Comparison of ENCODE assay signal across 8 mouse cellular contexts in the genomic region with DNA sequence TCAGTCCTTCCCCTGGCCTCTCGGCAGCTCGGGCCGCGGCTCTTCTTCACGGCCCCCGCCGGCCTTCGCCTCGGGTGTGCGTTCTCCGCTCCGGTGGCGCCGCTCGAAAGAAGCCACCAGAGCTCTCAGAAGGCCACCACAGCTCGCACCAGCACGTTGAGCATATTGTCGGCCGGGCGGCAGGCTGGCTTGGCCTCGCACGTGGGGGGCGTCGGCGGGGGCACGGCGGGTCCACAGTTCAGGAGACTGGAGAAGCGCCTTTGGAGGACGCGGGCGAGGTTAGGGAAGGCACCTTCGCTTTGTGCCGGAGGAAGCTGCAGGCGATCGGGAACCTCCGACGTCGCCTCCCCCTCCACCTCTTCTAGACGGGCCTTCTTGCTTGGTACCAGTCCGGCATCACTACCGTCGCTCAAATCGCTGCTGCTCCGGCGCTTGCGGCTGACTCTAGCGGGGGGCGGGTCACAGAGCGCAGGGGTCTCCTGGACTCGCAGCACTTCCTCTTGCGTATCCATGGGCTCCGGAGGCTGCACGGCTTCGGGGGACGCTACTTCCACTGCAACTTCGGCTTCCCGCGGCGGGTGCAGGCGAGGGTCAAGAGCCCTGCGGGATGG. TPM values are rescaled to one million over a fixed set of nuclear protein-coding genes. Genes with fewer than 3 reads are reported as not detected.
A peak's percentile ranks its signal among the peaks of the same experiment; 100 is the strongest.
DNase-seq lines count a peak whose midpoint lies in the region; ATAC-seq and TF ChIP-seq lines count a peak whose summit lies in the region.

No protein-coding gene starts in this region.

- TF ChIP-seq CTCF in kidney, postnatal 0 days (IDR thresholded peaks at IDR 0.05; ENCODE audit: low read depth): no peak
- no peak for TF ChIP-seq CTCF in stomach, postnatal 0 days (IDR thresholded peaks at IDR 0.05; ENCODE audit: low read depth)

- H3K4me2 ChIP-seq in kidney, postnatal 0 days (ENCODE audit: low read length): peak overlapping the region; percentile 80
- H3K4me2 ChIP-seq in stomach, postnatal 0 days (replicated peaks; ENCODE audit: low read depth): peak overlapping the region; percentile 78

- peaks cover 16% of the 10 kb centered on the region; the same call in 1 of the 2 replicates for H3K79me2 ChIP-seq in macrophage (ENCODE audit: inconsistent target)

- H3K4me1 ChIP-seq in brown adipose tissue, adult 24 weeks (ENCODE audit: control insufficient read depth, insufficient read depth, insufficient read length, low read length): peaks cover 3% of the 10 kb centered on the region; the same call in 1 of the 2 replicates
- peaks cover 35% of the 10 kb centered on the region for H3K4me1 ChIP-seq in kidney, postnatal 0 days (replicated peaks; ENCODE audit: insufficient read depth, low read length)
- H3K4me1 ChIP-seq in stomach, postnatal 0 days (replicated peaks; ENCODE audit: control insufficient read depth, insufficient read depth): no peaks in the 10 kb centered on the region; the same call in 1 of the 2 replicates

- no peaks in the 10 kb centered on the region for H3K9me3 ChIP-seq in kidney, postnatal 0 days (replicated peaks; ENCODE audit: low read length)
- no peaks in the 10 kb centered on the region for H3K9me3 ChIP-seq in stomach, postnatal 0 days (ENCODE audit: control insufficient read depth, low read length)

- no peaks in the 10 kb centered on the region for H3K27me3 ChIP-seq in kidney, postnatal 0 days (ENCODE audit: insufficient read depth, low read length)
- no peaks in the 10 kb centered on the region for H3K27me3 ChIP-seq in stomach, postnatal 0 days (ENCODE audit: control insufficient read depth, insufficient read depth, low read length)

- H3K9ac ChIP-seq in kidney, postnatal 0 days (ENCODE audit: low read depth, low read length): peak overlapping the region; percentile 90
- peak overlapping the region; percentile 96 for H3K9ac ChIP-seq in stomach, postnatal 0 days (ENCODE audit: low read length)

- peak; percentile 66 to 67 for DNase-seq in right cerebral cortex, postnatal 10 days (ENCODE audit: low spot score in 2 of 2)
- DNase-seq in right cerebral cortex, adult 2 months (ENCODE audit: low spot score in 2 of 2): no peak
- peak; percentile 59 for DNase-seq in gastrocnemius, postnatal 25 days
- peak; percentile 74 for DNase-seq in kidney, postnatal 0 days (ENCODE audit: low spot score)
- DNase-seq in stomach, postnatal 0 days (ENCODE audit: low spot score): peak; percentile 65
- DNase-seq in left cerebral cortex, adult 9 months (ENCODE audit: low spot score in 2 of 2): no peak

- H3K27ac ChIP-seq in brown adipose tissue, adult 24 weeks (replicated peaks; ENCODE audit: low read depth, low read length): peak overlapping the region; percentile 98
- H3K27ac ChIP-seq in kidney, postnatal 0 days: peak overlapping the region; percentile 95
- peak overlapping the region; percentile 89 for H3K27ac ChIP-seq in macrophage
- peak overlapping the region; percentile 98 for H3K27ac ChIP-seq in stomach, postnatal 0 days (replicated peaks)

- ATAC-seq in kidney, postnatal 0 days (replicated peaks; ENCODE audit: low FRiP score, low read depth): no peak
- ATAC-seq in stomach, postnatal 0 days (ENCODE audit: low FRiP score, low TSS enrichment): no peak

- WGBS in kidney, postnatal 0 days: under 1% methylated on average over 60 of the region's 61 CpGs
- WGBS in macrophage (ENCODE audit: missing documents): under 1% methylated on average over 57 of the region's 61 CpGs
- under 1% methylated on average over 55 of the region's 61 CpGs for WGBS in stomach, postnatal 0 days

- TF ChIP-seq EP300 in stomach, postnatal 0 days (optimal IDR thresholded peaks at IDR 0.05): no peak

- no peaks in the 10 kb centered on the region for H3K36me3 ChIP-seq in kidney, postnatal 0 days (ENCODE audit: insufficient read depth, low read length)
- H3K36me3 ChIP-seq in macrophage (ENCODE audit: inconsistent target): no peaks in the 10 kb centered on the region
- H3K36me3 ChIP-seq in stomach, postnatal 0 days (ENCODE audit: control insufficient read depth, insufficient read depth, low read length): no peaks in the 10 kb centered on the region

- H3K4me3 ChIP-seq in brown adipose tissue, adult 24 weeks (ENCODE audit: insufficient read depth, low read depth, low read length): peak overlapping the region; percentile 74
- H3K4me3 ChIP-seq in kidney, postnatal 0 days (replicated peaks; ENCODE audit: low read depth, low read length): peak overlapping the region; percentile 86
- H3K4me3 ChIP-seq in macrophage (ENCODE audit: inconsistent target): peak overlapping the region; percentile 56
- H3K4me3 ChIP-seq in stomach, postnatal 0 days (ENCODE audit: low read depth, low read length): peak overlapping the region; percentile 82

RNA-seq across cellular contexts. Expression of a gene that starts 0.6 kb away (rescaled TPM):
- 17.2 and 62.3 TPM in 2 replicates for polyA plus RNA-seq in brown adipose tissue, adult 24 weeks (2012; ENCODE audit: insufficient read depth, insufficient read length, missing spikeins)
- total RNA-seq in gastrocnemius, postnatal 25 days (2021): 1 to 10 TPM; 5.9 to 7.1 TPM
- polyA plus RNA-seq in kidney, postnatal 0 days (2015; fragmentation: Nextera tagmentation; extraction: Ambion mirVana): 77.4 and 83.8 TPM in 2 replicates
- total RNA-seq in macrophage (2018; cell fraction: chromatin; rRNA removed): 100 to 1,000 TPM in 11 of 26 experiments, 10 to 100 TPM in 14, 1 to 10 TPM in 1; 8.1 to 794 (median 83.2) TPM
- 1,000 to 10,000 TPM in 1 of 26 experiments, 100 to 1,000 TPM in 16, 10 to 100 TPM in 9; 12.7 to 1,041 (median 226) TPM for total RNA-seq in macrophage (2018; cell fraction: cytosol; rRNA removed)
- total RNA-seq in macrophage (2018; cell fraction: nucleus; rRNA removed): 1,000 to 10,000 TPM in 1 of 26 experiments, 100 to 1,000 TPM in 15, 10 to 100 TPM in 10; 18.1 to 1,358 (median 213) TPM
- polyA plus RNA-seq in macrophage (2018): 13.1 to 24.0 TPM (median 23.6 TPM) in 3 replicates
- 82.8 and 86.6 TPM in 2 replicates for polyA plus RNA-seq in stomach, postnatal 0 days (2015; fragmentation: Nextera tagmentation; extraction: Ambion mirVana)

RNA-seq across cellular contexts. Expression of a gene that starts 24.0 kb away (rescaled TPM):
- polyA plus RNA-seq in brown adipose tissue, adult 24 weeks (2012; ENCODE audit: insufficient read depth, insufficient read length, missing spikeins): 25.1 and 33.4 TPM in 2 replicates
- 10 to 100 TPM; 36.7 to 40.2 TPM for total RNA-seq in gastrocnemius, postnatal 25 days (2021)
- 55.3 and 56.1 TPM in 2 replicates for polyA plus RNA-seq in kidney, postnatal 0 days (2015; fragmentation: Nextera tagmentation; extraction: Ambion mirVana)
- 100 to 1,000 TPM; 145 to 258 (median 188) TPM for total RNA-seq in macrophage (2018; cell fraction: chromatin; rRNA removed)
- total RNA-seq in macrophage (2018; cell fraction: cytosol; rRNA removed): 10 to 100 TPM; 23.1 to 41.2 (median 31.8) TPM
- total RNA-seq in macrophage (2018; cell fraction: nucleus; rRNA removed): 100 to 1,000 TPM in 18 of 26 experiments, 10 to 100 TPM in 8; 58.4 to 242 (median 112) TPM
- 24.6 to 51.1 TPM (median 43.5 TPM) in 3 replicates for polyA plus RNA-seq in macrophage (2018)
- polyA plus RNA-seq in stomach, postnatal 0 days (2015; fragmentation: Nextera tagmentation; extraction: Ambion mirVana): 45.1 and 49.9 TPM in 2 replicates

RNA-seq across cellular contexts. Expression of a gene that starts 25.6 kb away (rescaled TPM):
- 19.0 and 22.9 TPM in 2 replicates for polyA plus RNA-seq in brown adipose tissue, adult 24 weeks (2012; ENCODE audit: insufficient read depth, insufficient read length, missing spikeins)
- 10 to 100 TPM; 20.0 to 22.2 TPM for total RNA-seq in gastrocnemius, postnatal 25 days (2021)
- 15.9 and 16.1 TPM in 2 replicates for polyA plus RNA-seq in kidney, postnatal 0 days (2015; fragmentation: Nextera tagmentation; extraction: Ambion mirVana)
- 10 to 100 TPM; 29.2 to 67.2 (median 42.0) TPM for total RNA-seq in macrophage (2018; cell fraction: chromatin; rRNA removed)
- total RNA-seq in macrophage (2018; cell fraction: cytosol; rRNA removed): 10 to 100 TPM; 49.3 to 73.4 (median 60.7) TPM
- 10 to 100 TPM; 42.8 to 95.1 (median 62.2) TPM for total RNA-seq in macrophage (2018; cell fraction: nucleus; rRNA removed)
- 42.2 to 61.4 TPM (median 49.6 TPM) in 3 replicates for polyA plus RNA-seq in macrophage (2018)
- 6.8 and 8.3 TPM in 2 replicates for polyA plus RNA-seq in stomach, postnatal 0 days (2015; fragmentation: Nextera tagmentation; extraction: Ambion mirVana)

RNA-seq across cellular contexts. Expression of a gene that starts 39.2 kb away (rescaled TPM):
- 2.9 and 3.1 TPM in 2 replicates for polyA plus RNA-seq in brown adipose tissue, adult 24 weeks (2012; ENCODE audit: insufficient read depth, insufficient read length, missing spikeins)
- 1 to 10 TPM; 1.3 to 2.0 TPM for total RNA-seq in gastrocnemius, postnatal 25 days (2021)
- 6.1 and 6.4 TPM in 2 replicates for polyA plus RNA-seq in kidney, postnatal 0 days (2015; fragmentation: Nextera tagmentation; extraction: Ambion mirVana)
- 100 to 1,000 TPM in 11 of 26 experiments, 10 to 100 TPM in 13, 1 to 10 TPM in 2; 2.3 to 178 (median 69.7) TPM for total RNA-seq in macrophage (2018; cell fraction: chromatin; rRNA removed)
- 10 to 100 TPM in 25 of 26 experiments, 1 to 10 TPM in 1; 6.6 to 88.0 (median 59.5) TPM for total RNA-seq in macrophage (2018; cell fraction: cytosol; rRNA removed)
- 100 to 1,000 TPM in 11 of 26 experiments, 10 to 100 TPM in 14, 1 to 10 TPM in 1; 8.1 to 193 (median 91.8) TPM for total RNA-seq in macrophage (2018; cell fraction: nucleus; rRNA removed)
- polyA plus RNA-seq in macrophage (2018): 38.2 to 65.7 TPM (median 48.7 TPM) in 3 replicates
- polyA plus RNA-seq in stomach, postnatal 0 days (2015; fragmentation: Nextera tagmentation; extraction: Ambion mirVana): 4.0 and 4.3 TPM in 2 replicates

Comparison
In these comparisons a context has a peak if more than half of its experiments do, and no peak if none do; other contexts are left out.
1. DNase-seq: peak in right cerebral cortex, postnatal 10 days (2 of 2), gastrocnemius, postnatal 25 days (single experiment), kidney, postnatal 0 days (single experiment) and stomach, postnatal 0 days (single experiment); none in right cerebral cortex, adult 2 months (0 of 2) and left cerebral cortex, adult 9 months (0 of 2).
2. Peak in every context shown above with its lines, with median percentiles within 50 percentile points of each other: H3K27ac ChIP-seq and H3K4me3 ChIP-seq.